Mouse (Mus musculus) thymus, postnatal 25 days (tissue): ENCODE results near the gene Flt4.

Experiments
- DNase-seq: peaks from one replicate; pipeline ENCODE4 v3.0.0; 2022

Gene Flt4

DNA sequence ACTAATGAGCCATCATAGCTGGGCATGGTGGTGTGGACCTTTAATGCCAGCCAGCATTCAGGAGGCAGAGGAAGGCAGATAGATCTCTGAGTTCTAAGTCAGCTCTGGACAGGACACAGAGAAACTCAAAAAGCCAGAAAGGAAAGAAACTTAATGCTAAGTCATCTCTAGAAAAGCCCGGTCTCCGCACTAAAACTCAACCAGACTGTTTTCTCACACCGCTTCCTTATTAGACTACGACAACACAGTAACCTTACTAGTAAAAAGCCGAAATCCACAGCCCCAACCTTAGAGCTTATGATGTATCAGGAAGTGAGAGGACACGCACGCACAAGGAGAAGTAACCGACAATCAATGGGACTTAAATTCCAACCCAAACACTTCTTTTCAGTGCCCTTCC lies 93.0 kb downstream of the Flt4 start:
- DNase-seq, result no peak
